ENCODE assay signal across 8 mouse cellular contexts in the genomic region with DNA sequence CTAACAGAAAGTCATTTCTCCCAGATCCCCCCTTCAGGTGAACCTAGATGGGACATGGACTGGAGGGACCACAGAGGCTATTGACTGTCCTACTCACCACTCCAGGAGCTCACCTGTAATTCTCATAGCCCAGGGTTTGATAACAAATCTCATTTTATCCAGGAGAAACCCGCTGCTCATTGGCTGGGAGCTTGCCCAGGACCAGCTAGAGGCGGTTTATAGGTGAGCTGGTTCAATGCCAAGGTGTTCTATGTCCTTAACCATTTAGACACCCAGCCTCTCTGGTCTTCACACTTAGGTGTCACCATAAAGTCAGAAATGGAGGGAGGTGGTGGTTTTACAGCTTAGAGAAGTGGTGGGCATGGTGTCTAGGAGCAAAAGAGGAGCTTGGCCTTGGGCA. TPM values are rescaled to one million over a fixed set of nuclear protein-coding genes. Genes with fewer than 3 reads are reported as not detected.
DNase-seq lines count a peak whose midpoint lies in the region; ATAC-seq and TF ChIP-seq lines count a peak whose summit lies in the region.

No protein-coding gene starts in this region.

- no peaks in the 10 kb centered on the region for H3K9me3 ChIP-seq in embryonic facial prominence, embryonic 13.5 days
- no peaks in the 10 kb centered on the region for H3K9me3 ChIP-seq in intestine, embryonic 16.5 days (ENCODE audit: control insufficient read depth, low read length)

- H3K27ac ChIP-seq in kidney, adult 2 months (ENCODE audit: insufficient read depth, low read depth, low read length) = peak overlapping the region; percentile 87
- no peak overlapping the region; the same call in 1 of the 2 replicates for H3K27ac ChIP-seq in embryonic facial prominence, embryonic 13.5 days
- peak overlapping the region; percentile 100; the same call in 1 of the 2 replicates for H3K27ac ChIP-seq in intestine, embryonic 16.5 days (ENCODE audit: low read length)

- WGBS in kidney, adult 2 months = 49% methylated on average over 2 of the region's 2 CpGs
- 78% methylated on average over 2 of the region's 2 CpGs for WGBS in embryonic facial prominence, embryonic 13.5 days
- WGBS in intestine, embryonic 16.5 days = 70% methylated on average over 2 of the region's 2 CpGs

- no peaks in the 10 kb centered on the region for H3K36me3 ChIP-seq in kidney, adult 2 months (ENCODE audit: control insufficient read depth, insufficient read depth, low read length)
- no peaks in the 10 kb centered on the region for H3K36me3 ChIP-seq in embryonic facial prominence, embryonic 13.5 days
- H3K36me3 ChIP-seq in intestine, embryonic 16.5 days (ENCODE audit: control insufficient read depth, insufficient read depth, low read length) = no peaks in the 10 kb centered on the region
- H3K36me3 ChIP-seq in myocyte (ENCODE audit: control insufficient read depth, insufficient read depth) = no peaks in the 10 kb centered on the region

- no peak for TF ChIP-seq CTCF in kidney, adult 2 months (conservative IDR thresholded peaks at IDR 0.05; ENCODE audit: insufficient read depth, insufficient read length, low read depth, low read length)

- no peaks in the 10 kb centered on the region for H3K27me3 ChIP-seq in kidney, adult 2 months (replicated peaks; ENCODE audit: control insufficient read depth, insufficient read depth, low read length)
- no peaks in the 10 kb centered on the region for H3K27me3 ChIP-seq in embryonic facial prominence, embryonic 13.5 days
- no peaks in the 10 kb centered on the region for H3K27me3 ChIP-seq in intestine, embryonic 16.5 days (replicated peaks; ENCODE audit: control insufficient read depth, insufficient read depth, low read length)
- H3K27me3 ChIP-seq in myocyte (ENCODE audit: control insufficient read depth, insufficient read depth, insufficient read length) = no peaks in the 10 kb centered on the region

- peak; percentile 54 for DNase-seq in kidney, adult 2 months
- DNase-seq in kidney, postnatal 10 days = no peak
- DNase-seq in adrenal gland, postnatal 10 days = no peak
- DNase-seq in thymus, postnatal 36 days = no peak
- no peak for DNase-seq in lung, postnatal 14 days

- H3K4me2 ChIP-seq in embryonic facial prominence, embryonic 13.5 days = peak overlapping the region; percentile 73
- H3K4me2 ChIP-seq in intestine, embryonic 16.5 days (ENCODE audit: low read depth, low read length) = peak overlapping the region; percentile 74
- H3K4me2 ChIP-seq in myocyte (ENCODE audit: low read depth) = peak overlapping the region; percentile 56

- H3K9ac ChIP-seq in embryonic facial prominence, embryonic 13.5 days = peak overlapping the region; percentile 94; the same call in 1 of the 2 replicates
- peak overlapping the region; percentile 95 for H3K9ac ChIP-seq in intestine, embryonic 16.5 days (ENCODE audit: low read depth, low read length)

- ATAC-seq in embryonic facial prominence, embryonic 13.5 days (ENCODE audit: insufficient number of reproducible peaks, insufficient read depth, low FRiP score, low TSS enrichment, low read depth) = no peak
- ATAC-seq in intestine, embryonic 16.5 days = no peak

- no peak overlapping the region for H3ac ChIP-seq in myocyte (ENCODE audit: control insufficient read depth, insufficient read length)

- TF ChIP-seq POLR2A in kidney, adult 2 months (IDR thresholded peaks at IDR 0.05; ENCODE audit: low read depth, low read length) = no peak
- TF ChIP-seq POLR2A in myocyte (IDR thresholded peaks at IDR 0.05; ENCODE audit: insufficient read length, low read depth) = no peak

- peaks cover 10% of the 10 kb centered on the region; the same call in 1 of the 2 replicates for H3K4me1 ChIP-seq in kidney, adult 2 months (ENCODE audit: control insufficient read depth, insufficient read depth, low read length)
- peaks cover 62% of the 10 kb centered on the region for H3K4me1 ChIP-seq in embryonic facial prominence, embryonic 13.5 days
- peaks cover 51% of the 10 kb centered on the region for H3K4me1 ChIP-seq in intestine, embryonic 16.5 days (ENCODE audit: control insufficient read depth, insufficient read depth, low read length)

- peaks cover 38% of the 10 kb centered on the region for H3K79me2 ChIP-seq in myocyte (ENCODE audit: control insufficient read depth, insufficient read depth)

- H3K4me3 ChIP-seq in kidney, adult 2 months (ENCODE audit: insufficient read depth, low read depth, low read length) = peak overlapping the region; percentile 92; the same call in 1 of the 2 replicates
- H3K4me3 ChIP-seq in embryonic facial prominence, embryonic 13.5 days = peak overlapping the region; percentile 80
- H3K4me3 ChIP-seq in intestine, embryonic 16.5 days (ENCODE audit: low read length) = peak overlapping the region; percentile 82
- peak overlapping the region; percentile 79 for H3K4me3 ChIP-seq in myocyte

TF ChIP-seq in myocyte, 11 proteins besides CTCF, POLR2A, EP300 and RAD21:
- TF ChIP-seq REST (IDR thresholded peaks at IDR 0.05; ENCODE audit: insufficient read depth, insufficient read length) (no peak), MYOG (IDR thresholded peaks at IDR 0.05; ENCODE audit: control insufficient read depth in 1 of 3, insufficient read depth in 1 of 3, insufficient read length in 2 of 3, low read depth in 2 of 3) (no peak), SRF (IDR thresholded peaks at IDR 0.05; ENCODE audit: control insufficient read depth, insufficient read length, low read depth) (no peak), MAX (IDR thresholded peaks at IDR 0.05; ENCODE audit: low read depth) (no peak), CEBPB (IDR thresholded peaks at IDR 0.05; ENCODE audit: insufficient read depth, poor library complexity, severe bottlenecking) (no peak), MYOD1 (IDR thresholded peaks at IDR 0.05; ENCODE audit: control insufficient read depth in 1 of 3, insufficient read length in 2 of 3, low read depth in 2 of 3) (no peak), USF1 (IDR thresholded peaks at IDR 0.05; ENCODE audit: low read depth) (no peak), TCF3 (IDR thresholded peaks at IDR 0.05; ENCODE audit: insufficient read length, low read depth) (no peak), E2F4 (IDR thresholded peaks at IDR 0.05; ENCODE audit: insufficient read depth) (no peak), TCF12 (IDR thresholded peaks at IDR 0.05; ENCODE audit: insufficient read depth, poor library complexity, severe bottlenecking) (no peak), POLR2AphosphoS2 (IDR thresholded peaks at IDR 0.05; ENCODE audit: insufficient read length, low read depth) (no peak)

RNA-seq across cellular contexts. Expression of a gene that starts 0.6 kb away (rescaled TPM):
- polyA plus RNA-seq in kidney, adult 2 months (2012; rRNA removed) = 78.4 and 89.6 TPM in 2 replicates
- 116 and 123 TPM in 2 replicates for polyA plus RNA-seq in embryonic facial prominence, embryonic 13.5 days (2015; fragmentation: Nextera tagmentation; extraction: Ambion mirVana)
- 149 and 156 TPM in 2 replicates for polyA plus RNA-seq in intestine, embryonic 16.5 days (2015; fragmentation: Nextera tagmentation; extraction: Ambion mirVana)
- 55.8 TPM for polyA plus RNA-seq in myocyte (2012; fragmentation: generic; extraction: Trizol)
- 10 to 100 TPM in 1 of 2 experiments, 1 to 10 TPM in 1; 9.1 to 12.9 TPM for total RNA-seq in adrenal gland, postnatal 10 days (2021)
